Mouse (Mus musculus): ENCODE measurements around the gene Pbx1. TPM values are rescaled to one million over a fixed set of nuclear protein-coding genes. Genes with fewer than 3 reads are reported as not detected.
A peak's percentile ranks its signal among the peaks of the same experiment; 100 is the strongest.

The Pbx1 gene
- polyA plus RNA-seq, 1 experiment: 332 TPM

DNA sequence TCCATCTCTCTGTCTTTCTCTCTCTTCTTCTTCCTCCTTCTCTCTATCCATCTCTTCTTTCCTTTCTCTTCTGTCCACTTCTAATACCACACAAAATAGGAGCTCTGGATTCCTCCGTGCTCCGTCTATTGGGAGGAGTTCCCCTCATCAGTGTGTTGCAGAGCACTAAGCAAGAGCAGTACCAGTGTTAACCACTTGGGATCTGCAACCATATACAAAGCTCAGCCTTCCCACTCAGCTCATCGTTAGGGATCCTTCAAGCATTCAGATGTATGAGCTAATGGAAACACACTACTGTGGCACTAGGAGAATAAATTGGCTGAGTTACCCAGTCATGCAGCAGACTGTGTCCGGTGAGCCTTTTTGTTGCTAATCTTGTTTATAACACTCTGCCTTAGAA, 314.7 kb downstream of the Pbx1 start:
- Histone ChIP-seq H3K4me3 (ENCODE audit: insufficient read depth, low read depth, low read length) (no peak overlapping the region), H3K4me1 (ENCODE audit: control insufficient read depth, insufficient read depth, low read length) (no peaks in the 10 kb centered on the region), H3K27ac (ENCODE audit: insufficient read depth, low read depth, low read length) (no peak overlapping the region)
- TF ChIP-seq CTCF (IDR thresholded peaks at IDR 0.05; ENCODE audit: insufficient read depth, low read depth, low read length) (no peak), POLR2A (IDR thresholded peaks at IDR 0.05; ENCODE audit: insufficient read depth, low read depth, low read length) (no peak)
- 56% methylated on average over 4 of the region's 4 CpGs for WGBS

DNA sequence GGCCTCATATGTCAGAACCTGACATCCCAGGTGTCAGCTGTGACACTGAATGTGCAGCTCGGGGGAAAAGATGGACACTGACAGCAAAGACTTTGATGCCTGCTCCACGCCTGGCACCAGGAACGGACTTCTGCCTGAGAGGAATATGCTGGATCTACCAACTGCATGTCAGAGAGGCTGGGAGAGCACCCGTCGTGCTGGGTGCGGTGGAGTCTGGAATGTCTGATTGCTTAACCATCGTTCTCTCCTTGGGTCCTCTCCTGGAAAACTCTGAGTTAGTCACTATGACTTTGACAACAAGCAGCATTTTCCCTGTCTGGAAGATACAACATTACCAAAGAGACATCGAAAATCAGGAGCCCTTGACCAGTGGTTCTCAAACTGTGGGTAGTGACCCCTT, 322.3 kb downstream of the Pbx1 start:
- H3K27ac ChIP-seq (ENCODE audit: insufficient read depth, low read depth, low read length): no peak overlapping the region
- H3K4me1 ChIP-seq (ENCODE audit: control insufficient read depth, insufficient read depth, low read length): no peaks in the 10 kb centered on the region
- TF ChIP-seq CTCF (IDR thresholded peaks at IDR 0.05; ENCODE audit: insufficient read depth, low read depth, low read length) (no peak), POLR2A (IDR thresholded peaks at IDR 0.05; ENCODE audit: insufficient read depth, low read depth, low read length) (no peak)
- no peak overlapping the region for H3K4me3 ChIP-seq (ENCODE audit: insufficient read depth, low read depth, low read length)
- 83% methylated on average over 8 of the region's 8 CpGs for WGBS

DNA sequence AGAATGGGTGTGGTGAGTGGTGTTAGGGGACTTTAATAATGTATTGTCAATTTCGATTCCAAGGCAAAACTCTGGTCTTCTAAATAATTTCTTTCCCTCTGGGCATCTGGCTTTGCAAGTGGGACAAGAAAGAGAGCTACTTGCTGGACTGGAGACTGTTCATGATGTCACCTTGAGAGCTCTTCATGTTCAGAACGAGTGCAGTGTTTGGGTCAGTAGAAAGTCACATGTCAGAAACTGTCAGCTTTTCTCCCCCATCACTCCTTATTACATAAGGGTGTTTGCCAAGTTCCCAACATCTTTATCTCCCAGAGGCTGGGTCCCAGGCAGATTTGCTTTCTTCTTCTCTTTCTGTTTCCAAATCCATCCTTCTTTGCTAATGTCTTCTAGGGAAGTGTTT, 328.2 kb downstream of the Pbx1 start:
- TF ChIP-seq CTCF (IDR thresholded peaks at IDR 0.05; ENCODE audit: insufficient read depth, low read depth, low read length): no peak
- H3K4me1 ChIP-seq (ENCODE audit: control insufficient read depth, insufficient read depth, low read length): no peaks in the 10 kb centered on the region
- WGBS: 43% methylated on average over 2 of the region's 2 CpGs
- no peak overlapping the region for H3K4me3 ChIP-seq (ENCODE audit: insufficient read depth, low read depth, low read length)
- no peak overlapping the region for H3K27ac ChIP-seq (ENCODE audit: insufficient read depth, low read depth, low read length)

DNA sequence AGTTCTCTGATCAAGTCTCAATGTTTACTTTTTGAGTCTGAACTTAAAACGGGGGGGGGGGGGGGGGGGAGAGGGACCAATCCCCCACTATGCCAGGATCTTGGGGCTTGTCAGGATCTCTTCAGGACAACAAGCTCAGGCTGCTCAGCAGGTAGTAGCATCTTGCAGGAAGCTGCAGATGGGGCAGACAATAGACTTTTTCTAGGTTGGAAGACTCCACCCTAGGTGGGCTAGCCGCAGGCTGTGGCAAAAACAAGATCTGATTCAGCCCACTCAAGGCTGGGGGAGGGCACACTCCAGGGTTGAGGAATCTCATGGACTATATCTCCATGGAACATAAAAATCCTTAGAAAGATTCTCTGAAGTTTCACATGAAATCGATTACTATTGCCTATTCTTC, 330.6 kb downstream of the Pbx1 start:
- WGBS: 67% methylated on average over 3 of the region's 3 CpGs
- no peak for TF ChIP-seq CTCF (IDR thresholded peaks at IDR 0.05; ENCODE audit: insufficient read depth, low read depth, low read length)
- TF ChIP-seq POLR2A (IDR thresholded peaks at IDR 0.05; ENCODE audit: insufficient read depth, low read depth, low read length): no peak
- no peak overlapping the region for H3K4me3 ChIP-seq (ENCODE audit: insufficient read depth, low read depth, low read length)

DNA sequence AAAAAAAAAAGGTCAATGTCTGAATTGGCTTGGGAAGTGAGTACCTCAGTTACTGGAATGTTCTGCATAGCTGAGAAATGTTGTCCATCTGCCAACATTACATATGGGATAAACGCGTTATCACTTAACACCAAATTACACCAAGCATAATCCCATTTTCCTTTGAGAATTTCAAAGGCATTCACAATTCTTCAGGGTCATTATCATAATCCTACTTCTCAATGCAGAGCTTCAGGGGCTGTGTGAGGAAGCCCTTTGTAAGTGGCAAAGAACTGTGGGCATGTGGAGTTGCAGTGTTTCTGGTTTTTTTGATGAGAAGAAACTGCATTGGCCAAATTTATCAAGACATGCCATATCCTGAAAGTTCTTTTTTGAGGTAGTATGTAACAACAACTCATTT, 333.3 kb downstream of the Pbx1 start:
- WGBS: 62% methylated on average over 2 of the region's 2 CpGs
- Histone ChIP-seq H3K4me3 (ENCODE audit: insufficient read depth, low read depth, low read length) (no peak overlapping the region), H3K4me1 (ENCODE audit: control insufficient read depth, insufficient read depth, low read length) (peaks cover 8% of the 10 kb centered on the region), H3K27ac (ENCODE audit: insufficient read depth, low read depth, low read length) (no peak overlapping the region)
- no peak for TF ChIP-seq POLR2A (IDR thresholded peaks at IDR 0.05; ENCODE audit: insufficient read depth, low read depth, low read length)
- no peak for TF ChIP-seq CTCF (IDR thresholded peaks at IDR 0.05; ENCODE audit: insufficient read depth, low read depth, low read length)

More for the DNA sequence above, 330.6 kb downstream of the Pbx1 start:
- Histone ChIP-seq H3K27ac (ENCODE audit: insufficient read depth, low read depth, low read length) (no peak overlapping the region), H3K4me1 (ENCODE audit: control insufficient read depth, insufficient read depth, low read length) (no peaks in the 10 kb centered on the region)

DNA sequence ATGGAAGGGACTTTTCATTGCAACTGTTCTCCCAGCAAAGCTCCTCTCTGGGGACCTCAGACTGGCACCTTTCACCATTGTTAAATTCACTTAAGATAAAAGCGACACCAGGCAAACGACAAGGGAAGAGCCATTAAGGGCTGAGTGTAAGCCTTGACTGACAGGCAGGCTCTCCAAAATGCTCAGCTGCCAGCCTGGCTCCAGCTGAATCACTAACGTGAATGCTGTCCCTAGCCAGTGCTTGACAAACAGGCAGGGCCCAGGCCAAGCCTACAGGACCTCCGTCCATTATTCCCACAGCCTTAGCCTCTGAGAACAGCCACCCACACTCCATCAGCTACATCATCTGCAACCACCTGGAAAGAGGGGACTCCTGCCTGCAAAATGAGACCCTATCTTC, 337.4 kb downstream of the Pbx1 start:
- peaks cover 15% of the 10 kb centered on the region for H3K4me1 ChIP-seq (ENCODE audit: control insufficient read depth, insufficient read depth, low read length)
- no peak overlapping the region for H3K4me3 ChIP-seq (ENCODE audit: insufficient read depth, low read depth, low read length)
- no peak overlapping the region for H3K27ac ChIP-seq (ENCODE audit: insufficient read depth, low read depth, low read length)
- WGBS: 47% methylated on average over 4 of the region's 4 CpGs
- TF ChIP-seq CTCF (IDR thresholded peaks at IDR 0.05; ENCODE audit: insufficient read depth, low read depth, low read length): no peak
- no peak for TF ChIP-seq POLR2A (IDR thresholded peaks at IDR 0.05; ENCODE audit: insufficient read depth, low read depth, low read length)

DNA sequence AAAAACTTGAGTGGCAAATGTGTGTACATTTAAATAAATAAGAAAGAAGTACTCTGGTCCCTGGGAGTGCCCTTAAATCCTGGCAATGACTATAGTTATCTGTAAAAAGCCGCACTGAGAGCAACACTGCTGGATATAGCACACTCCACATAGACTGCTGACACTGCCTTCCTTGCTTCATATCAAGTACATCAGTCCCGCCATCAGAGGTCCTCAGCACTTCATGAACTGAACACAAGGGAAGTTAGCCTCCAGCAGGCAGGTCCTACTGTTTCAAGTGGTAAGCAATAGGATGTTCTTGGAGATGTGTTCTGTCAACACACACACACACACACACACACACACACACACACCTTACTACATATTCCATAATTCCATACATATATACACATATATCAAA, 339.0 kb downstream of the Pbx1 start:
- TF ChIP-seq CTCF (IDR thresholded peaks at IDR 0.05; ENCODE audit: insufficient read depth, low read depth, low read length) (no peak), POLR2A (IDR thresholded peaks at IDR 0.05; ENCODE audit: insufficient read depth, low read depth, low read length) (no peak)
- H3K4me3 ChIP-seq (ENCODE audit: insufficient read depth, low read depth, low read length): no peak overlapping the region
- WGBS: 54% methylated on average over 2 of the region's 2 CpGs
- H3K27ac ChIP-seq (ENCODE audit: insufficient read depth, low read depth, low read length): no peak overlapping the region
- H3K4me1 ChIP-seq (ENCODE audit: control insufficient read depth, insufficient read depth, low read length): peaks cover 15% of the 10 kb centered on the region

DNA sequence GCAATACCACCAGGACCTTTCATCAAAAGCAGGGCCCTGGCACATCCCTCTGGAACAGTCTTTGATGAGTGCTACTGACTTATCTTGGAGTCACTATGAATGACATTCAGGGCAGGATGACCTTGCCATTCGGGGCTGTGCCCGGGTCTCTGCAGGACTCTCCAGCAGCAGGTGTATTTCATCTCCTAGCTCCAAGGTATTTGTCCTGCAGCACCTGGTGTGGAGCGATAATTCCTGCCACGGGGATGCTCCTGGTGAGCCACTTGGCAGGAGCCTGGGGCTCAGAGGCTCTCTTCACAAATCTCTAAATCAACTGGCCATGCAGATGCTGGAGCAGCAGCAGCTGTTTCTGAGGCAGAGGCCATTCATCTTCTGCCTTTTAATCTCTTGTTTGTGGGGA, 340.4 kb downstream of the Pbx1 start:
- 62% methylated on average over 4 of the region's 4 CpGs for WGBS
- TF ChIP-seq CTCF (IDR thresholded peaks at IDR 0.05; ENCODE audit: insufficient read depth, low read depth, low read length) (no peak), POLR2A (IDR thresholded peaks at IDR 0.05; ENCODE audit: insufficient read depth, low read depth, low read length) (no peak)
- peaks cover 15% of the 10 kb centered on the region for H3K4me1 ChIP-seq (ENCODE audit: control insufficient read depth, insufficient read depth, low read length)

DNA sequence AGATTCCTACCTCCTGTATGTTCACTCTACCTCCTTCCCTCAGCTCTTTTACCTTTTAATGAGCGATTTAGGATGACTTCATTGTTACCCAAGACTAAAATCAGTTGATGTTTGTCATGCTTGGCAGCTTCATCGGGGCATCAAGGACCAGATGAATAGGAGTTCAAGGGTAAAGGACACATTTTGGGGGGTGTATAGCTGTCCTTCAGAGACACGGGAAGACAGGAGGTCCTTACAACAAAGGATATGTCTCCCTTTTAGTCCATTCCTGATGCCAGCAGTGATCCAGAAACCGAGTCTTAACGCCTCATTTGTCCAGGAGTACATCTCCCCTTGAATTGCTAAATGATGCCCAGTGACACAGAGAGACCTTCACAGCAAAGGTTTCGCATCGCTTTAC, 343.4 kb downstream of the Pbx1 start:
- 84% methylated on average over 7 of the region's 7 CpGs for WGBS

More for the DNA sequence above, 340.4 kb downstream of the Pbx1 start:
- Histone ChIP-seq H3K27ac (ENCODE audit: insufficient read depth, low read depth, low read length) (peak overlapping the region; percentile 29), H3K4me3 (ENCODE audit: insufficient read depth, low read depth, low read length) (no peak overlapping the region)

DNA sequence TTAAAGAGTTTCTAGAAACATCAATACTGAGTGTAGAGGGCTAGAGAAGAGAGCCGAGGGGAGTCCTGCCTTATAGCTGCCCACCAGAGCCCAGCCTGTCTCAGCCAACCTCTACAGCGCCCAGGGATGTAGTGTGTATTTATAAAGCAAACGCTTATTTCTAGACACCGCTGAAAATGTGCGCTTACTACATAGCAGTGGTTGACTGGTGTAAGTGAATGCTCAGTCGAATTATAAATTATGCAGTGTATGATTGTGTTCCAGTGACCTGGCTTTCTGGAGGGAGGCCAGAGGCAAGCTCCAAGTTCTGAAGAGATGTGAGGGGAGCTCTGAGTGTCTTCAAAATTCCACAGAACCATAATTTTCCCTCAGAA, 352.7 kb downstream of the Pbx1 start:
- WGBS: 69% methylated on average over 6 of the region's 6 CpGs

More for the DNA sequence above, 343.4 kb downstream of the Pbx1 start:
- Histone ChIP-seq H3K4me3 (ENCODE audit: insufficient read depth, low read depth, low read length) (no peak overlapping the region), H3K4me1 (ENCODE audit: control insufficient read depth, insufficient read depth, low read length) (peaks cover 7% of the 10 kb centered on the region), H3K27ac (ENCODE audit: insufficient read depth, low read depth, low read length) (no peak overlapping the region)
- TF ChIP-seq POLR2A (IDR thresholded peaks at IDR 0.05; ENCODE audit: insufficient read depth, low read depth, low read length) (no peak), CTCF (IDR thresholded peaks at IDR 0.05; ENCODE audit: insufficient read depth, low read depth, low read length) (no peak)

More for the DNA sequence above, 352.7 kb downstream of the Pbx1 start:
- H3K4me1 ChIP-seq (ENCODE audit: control insufficient read depth, insufficient read depth, low read length): no peaks in the 10 kb centered on the region
- H3K27ac ChIP-seq (ENCODE audit: insufficient read depth, low read depth, low read length): no peak overlapping the region
- no peak overlapping the region for H3K4me3 ChIP-seq (ENCODE audit: insufficient read depth, low read depth, low read length)
- TF ChIP-seq POLR2A (IDR thresholded peaks at IDR 0.05; ENCODE audit: insufficient read depth, low read depth, low read length): no peak
- TF ChIP-seq CTCF (IDR thresholded peaks at IDR 0.05; ENCODE audit: insufficient read depth, low read depth, low read length): no peak
